Mouse (Mus musculus) megakaryocyte progenitor cell, adult 5-6 weeks (primary cell): ENCODE results near the gene Flii. TPM values are rescaled to one million over a fixed set of nuclear protein-coding genes. Genes with fewer than 3 reads are reported as not detected.

Source experiments
- total RNA-seq, 2 experiments: library from RNA; stranded (forward) in 1 of 2; stranded (reverse) in 1 of 2; fragments of 157-497, 149-512 nt in 1 of 2; fragments of 200-1000 nt in 1 of 2; gene quantifications; 2 replicates each; pipeline versions ENCODE4 v1.2.3 to v1.2.4; 2015 to 2017

Gene Flii
- total RNA-seq, 2 experiments from 2014 or later, result 62.6 to 133 TPM

Other genes with a start within 250 kb of the Flii start
- 29.8 and 30.5 TPM in 2 replicates for gene Alkbh5, start 190.9 kb downstream of the Flii start, total RNA-seq (2015)
- 26.8 and 29.3 TPM in 2 replicates for gene Alkbh5, start 190.9 kb downstream of the Flii start, total RNA-seq (2017)
- 5.4 and 5.6 TPM in 2 replicates for gene Llgl1, start 27.5 kb downstream of the Flii start, total RNA-seq (2015)
- gene Llgl1, start 27.5 kb downstream of the Flii start, total RNA-seq (2017), result 4.1 and 6.7 TPM in 2 replicates
- gene Mief2, start 1.1 kb upstream of the Flii start, total RNA-seq (2015), result 2.2 and 2.4 TPM in 2 replicates
- 3.8 and 4.6 TPM in 2 replicates for gene Mief2, start 1.1 kb upstream of the Flii start, total RNA-seq (2017)
- 9.8 and 13.4 TPM in 2 replicates for gene Top3a, start 50.1 kb upstream of the Flii start, total RNA-seq (2015)
- gene Top3a, start 50.1 kb upstream of the Flii start, total RNA-seq (2017), result 21.2 and 23.0 TPM in 2 replicates
- 31.5 and 36.2 TPM in 2 replicates for gene Smcr8, start 50.3 kb upstream of the Flii start, total RNA-seq (2015)
- 12.7 and 16.3 TPM in 2 replicates for gene Smcr8, start 50.3 kb upstream of the Flii start, total RNA-seq (2017)
- gene Shmt1, start 84.5 kb upstream of the Flii start, total RNA-seq (2015), result 36.8 and 39.8 TPM in 2 replicates
- gene Shmt1, start 84.5 kb upstream of the Flii start, total RNA-seq (2017), result 106 and 129 TPM in 2 replicates
- gene Dhrs7b, start 103.4 kb upstream of the Flii start, total RNA-seq (2015), result 14.4 and 15.3 TPM in 2 replicates
- gene Dhrs7b, start 103.4 kb upstream of the Flii start, total RNA-seq (2017), result 14.2 and 19.3 TPM in 2 replicates
- gene Tmem11, start 152.0 kb upstream of the Flii start, total RNA-seq (2015), result 23.9 and 30.3 TPM in 2 replicates
- 66.9 and 71.3 TPM in 2 replicates for gene Tmem11, start 152.0 kb upstream of the Flii start, total RNA-seq (2017)
- 2.2 and 2.3 TPM in 2 replicates for gene Natd1, start 187.5 kb upstream of the Flii start, total RNA-seq (2015)
- gene Natd1, start 187.5 kb upstream of the Flii start, total RNA-seq (2017), result 0.67 and 0.98 TPM in 2 replicates
- gene Map2k3, start 204.8 kb upstream of the Flii start, total RNA-seq (2015), result 29.9 and 32.7 TPM in 2 replicates
- gene Map2k3, start 204.8 kb upstream of the Flii start, total RNA-seq (2017), result 13.5 and 17.5 TPM in 2 replicates